Mouse (Mus musculus) CD4-positive, CD25-positive, alpha-beta regulatory T cell, adult 4 months (primary cell): Measurements from ENCODE around the gene Psg25. TPM values are rescaled to one million over a fixed set of nuclear protein-coding genes. Genes with fewer than 3 reads are reported as not detected.
"Not testable (repeated sequence)": the region's sequence is repeated elsewhere in the genome, so short reads cannot be mapped to it uniquely, and the experiment has no call there.

Experiments
- ATAC-seq: one replicate; pipeline ENCODE4 v1.8.0; 2017
- polyA plus RNA-seq, 2 experiments: library from polyadenylated mRNA; unstranded; fragments of 100-300 nt; shearing (Covaris generic); gene quantifications; one replicate each; pipeline ENCODE4 v1.2.1; 2017

Psg25 gene
- not detected for polyA plus RNA-seq

DNA sequence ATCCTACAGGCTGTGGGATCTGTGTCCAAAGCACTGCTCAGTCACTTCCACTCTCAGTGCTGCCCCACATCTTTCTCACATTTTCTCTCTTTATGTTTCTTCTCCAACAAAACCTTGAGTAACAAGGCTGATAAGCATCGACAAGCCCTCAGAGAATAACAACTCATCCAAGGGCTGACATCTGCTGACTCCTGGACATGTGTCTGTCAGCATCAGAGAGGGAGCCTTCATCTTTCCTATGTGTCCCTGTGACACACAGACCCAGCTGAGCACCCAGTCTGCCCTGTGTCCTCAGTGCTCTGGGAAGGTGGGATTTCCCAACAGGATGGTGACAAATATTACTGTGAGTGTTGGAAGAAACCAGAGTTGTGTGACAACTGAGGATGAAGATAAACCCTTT, at the start of gene Psg25:
Gene Psg25 (minus strand): TSS at position 101 of the 400 bp plus-strand sequence.
- no peak for ATAC-seq

DNA sequence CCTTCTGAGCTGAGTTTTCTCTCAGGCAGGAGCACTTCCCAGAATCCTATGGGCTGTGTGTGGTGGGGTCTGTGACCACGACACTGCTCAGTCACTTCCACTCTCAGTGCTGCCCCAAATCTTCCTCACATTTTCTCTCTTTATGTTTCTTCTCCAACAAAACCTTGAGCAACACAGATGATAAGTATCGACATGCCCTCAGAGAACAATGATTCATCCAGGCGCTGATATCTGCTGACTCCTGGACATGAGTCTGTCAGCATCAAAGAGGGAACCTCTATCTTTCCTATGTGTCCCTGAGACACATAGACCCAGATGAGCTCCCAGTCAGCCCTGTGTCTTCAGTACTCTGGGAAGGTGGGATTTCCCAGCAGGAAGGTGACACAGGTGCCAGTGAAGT, 35.1 kb upstream of the Psg25 start, which contains the start of gene Psg27:
Gene Psg27 (minus strand): TSS at position 101 of the 400 bp plus-strand sequence.
- no peak for ATAC-seq

DNA sequence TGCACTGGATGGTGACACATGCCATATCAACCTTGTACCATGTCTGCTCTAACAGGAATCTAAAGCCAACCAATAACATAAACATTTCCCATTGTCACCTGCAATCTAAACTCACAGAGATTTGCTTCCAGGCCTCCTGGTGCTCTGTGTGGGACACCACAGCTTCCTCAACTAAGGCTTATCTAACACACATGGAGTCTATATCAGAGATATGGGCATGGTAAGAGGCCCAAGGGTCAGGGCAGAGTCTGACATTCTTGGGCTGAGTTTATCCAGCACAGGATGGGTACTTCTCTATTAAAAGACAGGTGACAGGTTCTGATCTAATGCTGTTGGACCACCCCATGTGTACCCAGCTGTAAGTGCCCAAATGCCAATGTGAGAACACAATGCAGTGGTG, 27.8 kb upstream of the Psg25 start:
- no peak for ATAC-seq

DNA sequence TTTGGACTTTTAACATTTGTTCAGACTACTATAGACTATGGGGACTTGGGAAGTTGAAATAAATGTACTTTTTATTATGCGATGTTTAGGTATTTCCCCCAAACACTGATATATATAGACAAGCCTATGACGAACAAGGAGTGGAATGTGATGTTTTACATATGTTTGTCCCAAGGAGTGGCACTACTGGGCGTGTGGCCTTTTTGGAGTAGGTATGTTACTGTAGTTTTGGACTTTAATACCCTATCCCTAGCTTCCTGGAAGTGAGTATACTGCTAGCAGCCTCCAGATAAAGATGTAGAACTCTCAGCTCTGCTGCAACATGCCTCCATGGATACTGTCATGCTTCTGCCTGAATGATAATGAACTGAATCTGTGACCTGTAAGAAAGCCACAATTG, 23.7 kb upstream of the Psg25 start:
- not testable (repeated sequence) for ATAC-seq

DNA sequence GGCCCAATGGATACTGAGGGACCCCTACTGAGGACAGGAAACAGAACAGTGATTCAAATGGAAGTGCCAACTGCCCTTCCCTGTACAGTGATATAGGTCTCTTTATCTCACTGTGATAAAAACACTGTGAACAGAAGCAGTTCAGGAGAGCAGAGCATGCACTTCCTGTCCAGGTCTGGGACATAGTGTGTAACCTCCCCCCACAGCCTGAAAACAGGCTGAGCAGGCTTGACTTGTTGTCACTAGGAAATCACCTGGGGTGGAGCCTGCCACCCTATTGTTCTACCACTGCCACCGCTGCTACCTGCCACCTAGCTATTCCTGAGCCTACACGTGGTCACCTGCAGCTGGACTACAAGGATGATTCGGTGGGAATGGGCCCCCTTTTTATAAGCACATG, 1.4 kb upstream of the Psg25 start:
- no peak for ATAC-seq

DNA sequence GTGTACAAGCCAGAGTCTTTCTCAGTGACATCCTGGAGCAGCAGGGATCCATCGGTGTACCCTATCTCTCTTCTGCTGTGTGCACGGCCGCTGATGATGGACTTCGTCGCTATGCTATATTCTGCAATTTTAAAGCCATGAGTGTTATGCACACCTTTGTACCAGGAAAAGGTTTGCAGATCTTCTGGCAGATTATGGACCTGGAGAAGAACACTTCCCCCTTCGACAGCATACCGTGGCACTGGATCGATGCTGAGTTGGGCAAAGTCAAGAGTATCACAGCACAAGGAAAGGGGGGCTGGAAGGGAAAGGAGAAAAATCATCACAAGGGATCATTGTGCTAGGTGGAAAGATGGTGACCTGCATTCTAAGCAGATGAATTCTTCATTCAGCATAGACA, 7.4 kb downstream of the Psg25 start:
- ATAC-seq: no peak

DNA sequence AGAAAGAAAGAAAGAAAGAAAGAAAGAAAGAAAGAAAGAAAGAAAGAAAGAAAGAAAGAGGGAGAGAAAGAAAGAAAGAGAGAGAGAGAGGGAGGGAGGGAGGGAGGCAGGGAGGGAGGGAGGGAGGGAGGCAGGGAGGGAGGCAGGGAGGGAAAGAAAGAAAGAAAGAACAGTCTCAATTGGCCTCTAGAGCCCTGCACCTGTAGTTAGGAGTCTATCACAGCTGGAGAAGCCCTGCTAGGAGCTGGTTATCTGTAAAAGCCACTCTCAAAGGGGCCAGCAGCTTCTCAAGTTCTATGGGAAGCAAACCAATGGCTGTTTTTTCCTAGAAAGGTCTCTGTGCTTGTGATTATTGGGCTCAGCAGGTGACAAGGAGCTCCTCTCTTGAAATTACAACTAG, 19.2 kb downstream of the Psg25 start:
- ATAC-seq: not testable (repeated sequence)

DNA sequence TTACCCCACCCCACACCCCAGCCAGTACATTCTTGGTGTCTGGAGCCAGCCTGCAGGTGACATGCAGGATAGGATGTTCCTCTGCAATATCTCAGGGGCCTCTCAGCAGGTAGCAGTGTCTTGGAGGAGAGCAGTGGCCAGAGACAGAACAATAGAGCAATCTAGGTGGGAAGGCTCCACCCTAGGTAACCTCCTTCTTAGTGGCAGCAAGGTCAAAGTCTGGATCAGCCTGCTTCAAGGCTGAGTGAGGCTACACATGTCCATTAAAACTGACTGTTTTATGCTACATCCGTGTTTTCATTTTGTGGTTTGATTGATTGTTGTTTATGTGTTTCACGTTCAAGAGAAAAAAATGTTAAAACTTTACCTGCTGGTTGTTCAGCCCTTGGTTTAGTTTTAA, 19.7 kb downstream of the Psg25 start:
- not testable (repeated sequence) for ATAC-seq

DNA sequence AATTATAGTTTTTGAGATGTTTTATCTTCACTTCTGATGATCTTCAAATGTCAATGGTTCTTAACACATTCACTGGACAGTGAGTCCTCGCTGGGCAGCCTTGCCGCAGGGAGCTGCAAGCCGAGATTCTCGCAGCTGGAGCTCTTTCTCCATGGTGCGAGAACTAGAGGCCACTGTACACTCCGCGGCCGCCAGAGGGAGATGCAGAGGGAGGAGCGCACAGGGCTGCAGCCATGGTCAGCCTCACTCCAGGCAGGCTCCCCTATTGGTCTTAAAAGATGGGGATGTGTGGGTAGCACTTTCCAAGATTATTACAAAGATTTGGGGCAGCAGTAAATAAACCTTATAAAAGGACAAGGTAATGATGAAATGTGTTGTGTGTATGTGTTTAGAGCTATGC, 20.6 kb downstream of the Psg25 start:
- ATAC-seq: no peak

DNA sequence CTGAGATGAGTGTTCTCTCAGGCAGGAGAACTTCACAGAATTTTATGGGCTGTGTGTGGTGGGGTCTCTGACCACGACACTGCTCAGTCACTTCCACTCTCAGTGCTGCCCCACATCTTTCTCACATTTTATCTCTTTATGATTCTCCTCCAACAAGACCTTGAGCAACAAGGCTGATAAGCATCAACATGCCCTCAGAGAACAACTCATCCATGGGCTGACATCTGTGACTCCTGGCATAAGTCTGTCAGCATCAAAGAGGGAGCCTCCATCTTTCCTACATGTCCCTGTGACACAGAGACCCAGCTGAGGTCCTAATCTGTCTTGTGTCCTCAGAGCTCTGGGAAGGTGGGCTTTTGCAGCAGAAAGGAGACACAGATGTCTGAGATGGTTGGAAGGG, 48.0 kb downstream of the Psg25 start, which contains the start of gene Psg26:
Gene Psg26 (minus strand): TSS at position 101 of the 400 bp plus-strand sequence.
- no peak for ATAC-seq

Other genes with a start within 250 kb of the Psg25 start
- not detected for gene Psg18, start 177.3 kb downstream of the Psg25 start, polyA plus RNA-seq
- gene Psg28, start 100.2 kb downstream of the Psg25 start, polyA plus RNA-seq: not detected
- gene Psg26, start 48.1 kb downstream of the Psg25 start, polyA plus RNA-seq: not detected
- not detected for gene Psg27, start 35.0 kb upstream of the Psg25 start, polyA plus RNA-seq
- not detected for gene Psg23, start 84.2 kb upstream of the Psg25 start, polyA plus RNA-seq
- not detected for gene Psg21, start 124.5 kb upstream of the Psg25 start, polyA plus RNA-seq
- not detected for gene Psg20, start 153.9 kb upstream of the Psg25 start, polyA plus RNA-seq
- gene Psg22, start 185.8 kb upstream of the Psg25 start, polyA plus RNA-seq: not detected